Mouse (Mus musculus): Measurements from ENCODE around the gene Stk4.

- no peak for TF ChIP-seq CTCF (IDR thresholded peaks at IDR 0.05; ENCODE audit: extremely low read depth, insufficient read length, insufficient replicate concordance, low read depth, low read length)
- no peak for TF ChIP-seq POLR2A (IDR thresholded peaks at IDR 0.05; ENCODE audit: low read depth, low read length)
Measured at GRCm38 (mm10) chr2:164154007-164154406, 83.9 kb downstream of the Stk4 start.
